Mouse (Mus musculus) liver, postnatal 0 days (tissue): ENCODE data around the gene Rapgef5. TPM values are rescaled to one million over a fixed set of nuclear protein-coding genes. Genes with fewer than 3 reads are reported as not detected.
"Not testable (repeated sequence)": the region's sequence is repeated elsewhere in the genome, so short reads cannot be mapped to it uniquely, and the experiment has no call there.

Experiments
- ATAC-seq: fragments of 200-750 bp; cut with Nextera tagmentation; 2 replicates; pipeline ENCODE4 v1.8.0; 2017; ENCODE audit warnings: mild to moderate bottlenecking, moderate library complexity
- DNase-seq: peaks from one replicate; pipeline ENCODE4 v3.0.0-alpha.2; 2016
- H3K27ac ChIP-seq: fragments of 300-500 bp; sonication (generic); 2 replicates; pipeline ENCODE4 v1.5.1; 2014; ENCODE audit warnings: antibody characterized with exemption, moderate library complexity, mild to moderate bottlenecking, low read depth
- H3K27me3 ChIP-seq: fragments of 300-500 bp; sonication (generic); 2 replicates; pipeline ENCODE4 v1.6.1; 2014; ENCODE audit warnings: low read length, control low read depth, mixed read lengths; ENCODE audit not compliant: insufficient read depth
- H3K36me3 ChIP-seq: fragments of 300-500 bp; sonication (generic); replicated peaks from 2 replicates; pipeline ENCODE4 v1.6.1; 2014; ENCODE audit warnings: mild to moderate bottlenecking, control low read depth, low read length, moderate library complexity, mixed read lengths; ENCODE audit not compliant: insufficient read depth
- H3K4me1 ChIP-seq: fragments of 300-500 bp; sonication (generic); 2 replicates; pipeline ENCODE4 v1.6.1; 2014; ENCODE audit warnings: antibody characterized with exemption, mild to moderate bottlenecking, control low read depth; ENCODE audit not compliant: insufficient read depth
- H3K4me2 ChIP-seq: fragments of 300-500 bp; sonication (generic); 2 replicates; pipeline ENCODE4 v1.6.1; 2014; ENCODE audit warnings: low read depth, mild to moderate bottlenecking, low read length, moderate library complexity, mixed read lengths
- H3K4me3 ChIP-seq: fragments of 300-500 bp; sonication (generic); 2 replicates; pipeline ENCODE4 v1.5.1; 2014; ENCODE audit warnings: low read depth, low read length
- H3K9ac ChIP-seq: fragments of 300-500 bp; sonication (generic); replicated peaks from 2 replicates; pipeline ENCODE4 v1.6.1; 2014; ENCODE audit warnings: mild to moderate bottlenecking, moderate library complexity
- H3K9me3 ChIP-seq: fragments of 300-500 bp; sonication (generic); 2 replicates; pipeline ENCODE4 v1.6.1; 2016; ENCODE audit warnings: mild to moderate bottlenecking, control low read depth, low read length, mixed read lengths
- CTCF ChIP-seq: sonication (generic); IDR thresholded peaks from 2 replicates; pipeline ENCODE4 v1.5.1; 2016; ENCODE audit warnings: antibody characterized with exemption, low read depth
- EP300 ChIP-seq: IDR thresholded peaks from 2 replicates; pipeline ENCODE4 v1.6.1; 2016; ENCODE audit warnings: antibody characterized with exemption, low read depth, mild to moderate bottlenecking
- WGBS: fragments of 180-500 bp; shearing (Covaris S2); extraction: QIAGEN DNeasy Blood & Tissue Kit; methylation state at CpG from one replicate; pipeline ENCODE4 v1.1.7; 2014; ENCODE audit not compliant: insufficient replicate concordance; 5-methylcytosine and 5-hydroxymethylcytosine counted together
- polyA plus RNA-seq: library from polyadenylated mRNA; unstranded; fragments of >200 nt; fragmentation: Nextera tagmentation; extraction: Ambion mirVana; gene quantifications from 2 replicates; pipeline ENCODE4 v1.2.1, GENCODE M21; 2015

Rapgef5 gene
- polyA plus RNA-seq, 1 experiment from 2014 or later, result 2.1 TPM

DNA sequence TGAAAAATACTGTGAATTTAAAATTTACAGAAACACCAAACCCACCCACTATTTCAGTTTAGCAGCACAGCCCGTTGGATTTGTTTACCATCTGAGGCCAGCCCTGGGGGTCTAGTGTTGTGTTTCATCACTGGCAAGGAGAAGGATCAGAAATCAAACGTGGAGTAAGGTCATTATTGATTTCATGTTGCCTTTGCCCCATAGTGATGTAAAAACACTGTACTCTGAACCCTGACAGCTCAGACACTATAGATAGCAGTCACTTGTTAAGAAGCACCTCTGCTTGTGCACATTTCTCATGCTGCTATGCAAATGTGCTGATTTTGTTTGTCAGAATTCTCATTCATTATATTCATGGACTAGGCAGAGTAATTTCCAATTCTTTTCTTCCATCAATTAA is 265.1 kb downstream of the Rapgef5 start:
- H3K4me2 ChIP-seq, result no peak overlapping the region
- H3K4me3 ChIP-seq, result no peak overlapping the region
- H3K27ac ChIP-seq, result peak overlapping the region; percentile 66
- H3K4me1 ChIP-seq, result peaks cover 4% of the 10 kb centered on the region
- no peaks in the 10 kb centered on the region for H3K27me3 ChIP-seq
- no peak overlapping the region for H3K9ac ChIP-seq
- WGBS, result 46% methylated on average over 2 of the region's 2 CpGs
- ATAC-seq (peak; percentile 88), DNase-seq (peak; percentile 21)
- H3K9me3 ChIP-seq, result no peaks in the 10 kb centered on the region
- no peaks in the 10 kb centered on the region for H3K36me3 ChIP-seq
- TF ChIP-seq CTCF (no peak), EP300 (peak; percentile 63)

GRCm38 (mm10) chr12:117783426-117783825 is 267.1 kb downstream of the Rapgef5 start:
- TF ChIP-seq EP300 (no peak), CTCF (no peak)
- Histone ChIP-seq H3K9me3 (no peaks in the 10 kb centered on the region), H3K4me3 (no peak overlapping the region), H3K4me2 (no peak overlapping the region), H3K9ac (no peak overlapping the region), H3K27me3 (no peaks in the 10 kb centered on the region), H3K36me3 (no peaks in the 10 kb centered on the region), H3K4me1 (peaks cover 4% of the 10 kb centered on the region), H3K27ac (no peak overlapping the region)
- WGBS, result 73% methylated on average over 1 of the region's 1 CpGs
- no peak for DNase-seq
- ATAC-seq, result no peak

- no peak overlapping the region for H3K4me3 ChIP-seq
- no peak overlapping the region for H3K4me2 ChIP-seq
- no peak overlapping the region for H3K9ac ChIP-seq
- no peaks in the 10 kb centered on the region for H3K36me3 ChIP-seq
- DNase-seq (no peak), ATAC-seq (no peak)
- TF ChIP-seq CTCF (no peak), EP300 (no peak)
- no peaks in the 10 kb centered on the region for H3K9me3 ChIP-seq
- H3K27me3 ChIP-seq, result no peaks in the 10 kb centered on the region
- peaks cover 4% of the 10 kb centered on the region for H3K4me1 ChIP-seq
- WGBS, result 48% methylated on average over 6 of the region's 6 CpGs
- H3K27ac ChIP-seq, result no peak overlapping the region
Measured at GRCm38 (mm10) chr12:117786621-117787020, 270.3 kb downstream of the Rapgef5 start.

- H3K4me3 ChIP-seq, result no peak overlapping the region
- H3K27me3 ChIP-seq, result no peaks in the 10 kb centered on the region
- H3K27ac ChIP-seq, result no peak overlapping the region
- H3K4me2 ChIP-seq, result no peak overlapping the region
- no peak for TF ChIP-seq CTCF
- no peak for TF ChIP-seq EP300
- 30% methylated on average over 24 of the region's 24 CpGs for WGBS
- no peak for DNase-seq
- no peaks in the 10 kb centered on the region for H3K4me1 ChIP-seq
- 0 out of 2 replicates have a peak overlapping the region, but pooled peaks have one; percentile 11 for H3K9ac ChIP-seq
- no peaks in the 10 kb centered on the region for H3K9me3 ChIP-seq
- ATAC-seq, result no peak
- H3K36me3 ChIP-seq, result no peaks in the 10 kb centered on the region
Measured at GRCm38 (mm10) chr12:117788513-117789011, 272.3 kb downstream of the Rapgef5 start.

- Histone ChIP-seq H3K9ac (no peak overlapping the region), H3K4me3 (no peak overlapping the region), H3K9me3 (no peaks in the 10 kb centered on the region), H3K27me3 (no peaks in the 10 kb centered on the region), H3K4me1 (no peaks in the 10 kb centered on the region), H3K4me2 (no peak overlapping the region), H3K27ac (no peak overlapping the region), H3K36me3 (no peaks in the 10 kb centered on the region)
- WGBS, result 58% methylated on average over 7 of the region's 7 CpGs
- DNase-seq, result no peak
- TF ChIP-seq EP300 (no peak), CTCF (no peak)
- no peak for ATAC-seq
Measured at GRCm38 (mm10) chr12:117789017-117789416, 272.7 kb downstream of the Rapgef5 start.

- H3K36me3 ChIP-seq, result no peaks in the 10 kb centered on the region
- no peaks in the 10 kb centered on the region for H3K9me3 ChIP-seq
- no peak overlapping the region for H3K27ac ChIP-seq
- no peak overlapping the region for H3K9ac ChIP-seq
- DNase-seq (no peak), ATAC-seq (no peak)
- no peak overlapping the region for H3K4me2 ChIP-seq
- no peaks in the 10 kb centered on the region for H3K4me1 ChIP-seq
- H3K4me3 ChIP-seq, result no peak overlapping the region
- 81% methylated on average over 4 of the region's 4 CpGs for WGBS
- TF ChIP-seq CTCF (no peak), EP300 (no peak)
- no peaks in the 10 kb centered on the region for H3K27me3 ChIP-seq
Measured at GRCm38 (mm10) chr12:117795303-117795702, 279.0 kb downstream of the Rapgef5 start.

GRCm38 (mm10) chr12:117803989-117804388 is 287.7 kb downstream of the Rapgef5 start, which contains the start of gene Cdca7l:
Gene Cdca7l, plus strand, starts transcription at chr12:117804289.
- no CpG with 5 or more reads among the region's 6 CpGs for WGBS
- H3K9ac ChIP-seq, H3K36me3 ChIP-seq, H3K9me3 ChIP-seq, H3K4me2 ChIP-seq, H3K4me1 ChIP-seq, DNase-seq, H3K4me3 ChIP-seq, ATAC-seq, H3K27ac ChIP-seq, H3K27me3 ChIP-seq: not testable (repeated sequence)
